Comparison of ENCODE assay signal across 24 mouse cellular contexts in the genomic region with DNA sequence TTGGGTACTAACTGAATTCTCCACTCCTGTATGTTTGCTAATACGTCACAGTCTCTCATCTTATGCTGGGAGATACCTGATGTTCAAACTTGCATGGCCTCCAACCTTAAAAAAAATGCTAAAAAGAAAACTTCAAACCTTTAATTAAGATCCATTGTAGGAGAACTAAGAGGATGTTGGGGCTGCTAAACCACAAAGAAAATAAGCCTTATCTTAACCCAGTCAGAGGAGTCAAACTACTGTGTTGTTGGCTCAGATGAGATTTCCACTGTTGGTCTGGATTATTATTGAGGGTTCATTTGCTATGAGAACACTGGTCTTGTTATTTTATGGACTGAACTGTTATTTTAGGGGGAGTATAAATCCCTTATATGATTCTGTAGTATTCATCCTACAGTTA.
"Had no signal": no experiment of that assay in that cellular context is flagged by ENCODE, and none has a peak within 500 bp of the region (broad histone marks: within the 10 kb centered on the region; RNA-seq: fewer than 3 reads in every experiment).

No protein-coding gene starts in this region.

- H3K9ac ChIP-seq: heart, embryonic 13.5 days; heart, embryonic 15.5 days; hindbrain, embryonic 13.5 days; hindbrain, embryonic 15.5 days; limb, embryonic 13.5 days; limb, embryonic 15.5 days; liver, embryonic 12.5 days; liver, embryonic 14.5 days had no signal

- H3K36me3 ChIP-seq: hindbrain, embryonic 15.5 days; limb, embryonic 13.5 days; limb, embryonic 15.5 days had no signal

- ATAC-seq: hindbrain, postnatal 0 days; intestine, embryonic 16.5 days; liver, embryonic 12.5 days had no signal

- H3K4me3 ChIP-seq: gastrocnemius, adult 2 months; heart, embryonic 13.5 days; heart, embryonic 15.5 days; hindbrain, embryonic 13.5 days; hindbrain, embryonic 15.5 days; limb, embryonic 13.5 days; limb, embryonic 15.5 days; liver, embryonic 12.5 days had no signal

- DNase-seq: gastrocnemius, adult 2 months; gastrocnemius, postnatal 10 days; gastrocnemius, postnatal 25 days; heart, adult 18-20 months; heart, postnatal 14 days; heart, postnatal 36 days; kidney, adult 11 months; kidney, adult 8-10 months; kidney, postnatal 10 days; kidney, postnatal 25 days; kidney, postnatal 4 days; layer of hippocampus, adult 9-11 months; layer of hippocampus, postnatal 36 days; left cerebral cortex, postnatal 4 days had no signal

- H3K9me3 ChIP-seq: heart, embryonic 13.5 days; heart, embryonic 15.5 days; hindbrain, embryonic 13.5 days; hindbrain, embryonic 15.5 days; limb, embryonic 13.5 days; limb, embryonic 15.5 days; liver, embryonic 12.5 days had no signal

- H3K27ac ChIP-seq: gastrocnemius, adult 2 months; heart, embryonic 13.5 days; heart, embryonic 15.5 days; hindbrain, embryonic 13.5 days; hindbrain, embryonic 15.5 days; hindbrain, postnatal 0 days; limb, embryonic 13.5 days; limb, embryonic 15.5 days; liver, embryonic 12.5 days; liver, embryonic 14.5 days had no signal

- H3K4me1 ChIP-seq: heart, embryonic 15.5 days; hindbrain, embryonic 13.5 days; hindbrain, embryonic 15.5 days; limb, embryonic 13.5 days; limb, embryonic 15.5 days had no signal

- H3K27me3 ChIP-seq: heart, embryonic 13.5 days; heart, embryonic 15.5 days; hindbrain, embryonic 13.5 days; hindbrain, embryonic 15.5 days; limb, embryonic 13.5 days; limb, embryonic 15.5 days; liver, embryonic 12.5 days had no signal
